Mouse (Mus musculus): ENCODE measurements at regions not wholly inside any gene's neighbourhood (a gene's known extent, or its start where the extent isn't known, plus 50 kb on each side); places are given as distances from the start of the nearest gene placed in this dataset.

GRCm38 (mm10) chrX:10647332-10647731 is 67.5 kb upstream of the Mid1ip1 start:
- DNase-seq (ENCODE audit: low spot score), result no peak

- peak; percentile 8 for DNase-seq (ENCODE audit: low spot score)
Measured at GRCm38 (mm10) chrX:10650881-10651280, 63.9 kb upstream of the Mid1ip1 start.
